Mouse (Mus musculus): ENCODE measurements around the gene Pcp4l1. TPM values are rescaled to one million over a fixed set of nuclear protein-coding genes. Genes with fewer than 3 reads are reported as not detected.
A peak's percentile ranks its signal among the peaks of the same experiment; 100 is the strongest.

Pcp4l1 gene
- total RNA-seq, 2 experiments from 2014 or later = 7.5 to 11.7 TPM

GRCm38 (mm10) chr1:171222238-171223155 is 26.4 kb upstream of the Pcp4l1 start, which contains the start of gene Tomm40l:
Gene Tomm40l, minus strand, starts transcription at chr1:171222514.
- peak; percentile 70 to 87 for DNase-seq (ENCODE audit: low spot score in 2 of 2)

GRCm38 (mm10) chr1:171221281-171222193 is 25.5 kb upstream of the Pcp4l1 start:
- peak in 1 of 2 experiments; percentile 31 for DNase-seq (ENCODE audit: low spot score in 2 of 2)

- peak; percentile 63 to 83 for DNase-seq (ENCODE audit: low spot score in 2 of 2)
Measured at GRCm38 (mm10) chr1:171220871-171221270, 24.8 kb upstream of the Pcp4l1 start.

GRCm38 (mm10) chr1:171216241-171216955 is 20.3 kb upstream of the Pcp4l1 start:
- DNase-seq (ENCODE audit: low spot score in 2 of 2) = no peak

GRCm38 (mm10) chr1:171213801-171214496 is 17.9 kb upstream of the Pcp4l1 start, which contains the start of gene Nr1i3:
Gene Nr1i3, plus strand, starts transcription at chr1:171213970.
- no peak for DNase-seq (ENCODE audit: low spot score in 2 of 2)

GRCm38 (mm10) chr1:171212854-171213253 is 16.8 kb upstream of the Pcp4l1 start:
- DNase-seq (ENCODE audit: low spot score in 2 of 2) = no peak

- DNase-seq (ENCODE audit: low spot score in 2 of 2) = no peak
Measured at GRCm38 (mm10) chr1:171209409-171209808, 13.3 kb upstream of the Pcp4l1 start.

GRCm38 (mm10) chr1:171205704-171206493 is 9.8 kb upstream of the Pcp4l1 start:
- DNase-seq (ENCODE audit: low spot score in 2 of 2) = no peak

GRCm38 (mm10) chr1:171204249-171204644 is 8.2 kb upstream of the Pcp4l1 start:
- no peak for DNase-seq (ENCODE audit: low spot score in 2 of 2)

- no peak for DNase-seq (ENCODE audit: low spot score in 2 of 2)
Measured at GRCm38 (mm10) chr1:171203471-171204248, 7.6 kb upstream of the Pcp4l1 start.

- no peak for DNase-seq (ENCODE audit: low spot score in 2 of 2)
Measured at GRCm38 (mm10) chr1:171200769-171201168, 4.7 kb upstream of the Pcp4l1 start.

GRCm38 (mm10) chr1:171199532-171199931 is 3.5 kb upstream of the Pcp4l1 start:
- DNase-seq (ENCODE audit: low spot score in 2 of 2) = no peak

- no peak for DNase-seq (ENCODE audit: low spot score in 2 of 2)
Measured at GRCm38 (mm10) chr1:171195046-171195822, 834 bp downstream of the Pcp4l1 start.

GRCm38 (mm10) chr1:171193911-171194830 is 1.9 kb downstream of the Pcp4l1 start:
- DNase-seq (ENCODE audit: low spot score in 2 of 2) = no peak

- DNase-seq (ENCODE audit: low spot score in 2 of 2) = no peak
Measured at GRCm38 (mm10) chr1:171193093-171193840, 2.8 kb downstream of the Pcp4l1 start.

GRCm38 (mm10) chr1:171192283-171192682 is 3.8 kb downstream of the Pcp4l1 start:
- DNase-seq (ENCODE audit: low spot score in 2 of 2) = no peak
